Mouse (Mus musculus) macrophage (primary cell): ENCODE data around the gene Fam196a. TPM values are rescaled to one million over a fixed set of nuclear protein-coding genes. Genes with fewer than 3 reads are reported as not detected.

Experiments used
- H3K27ac ChIP-seq: fragments of 350-480 bp; formaldehyde crosslinking; 2 replicates; pipeline ENCODE4 v1.9.0; 2021
- H3K36me3 ChIP-seq: fragments of 350-480 bp; formaldehyde crosslinking; 2 replicates; pipeline ENCODE4 v1.9.0; 2021; ENCODE audit errors: inconsistent target
- H3K4me3 ChIP-seq: fragments of 350-480 bp; formaldehyde crosslinking; 2 replicates; pipeline ENCODE4 v1.9.0; 2021; ENCODE audit errors: inconsistent target
- H3K79me2 ChIP-seq: fragments of 350-480 bp; formaldehyde crosslinking; 2 replicates; pipeline ENCODE4 v1.9.0; 2021; ENCODE audit errors: inconsistent target
- WGBS: methylation state at CpG from one replicate; pipeline ENCODE4 v1.1.7; 2026; ENCODE audit warnings: inconsistent platforms; ENCODE audit not compliant: missing documents; 5-methylcytosine and 5-hydroxymethylcytosine counted together
- polyA plus RNA-seq: library from polyadenylated mRNA; stranded (reverse); fragments of 250-400 nt; gene quantifications from 3 replicates; pipeline ENCODE4 v1.2.4, GENCODE M21; 2018; ENCODE audit warnings: inconsistent platforms

The Fam196a gene
- polyA plus RNA-seq, 1 experiment from 2014 or later: not detected

- 86% methylated on average over 6 of the region's 6 CpGs for WGBS
- Histone ChIP-seq H3K4me3 (no peak overlapping the region), H3K27ac (no peak overlapping the region), H3K79me2 (no peaks in the 10 kb centered on the region), H3K36me3 (no peaks in the 10 kb centered on the region)
These were observed 54.7 kb downstream of the Fam196a start for GRCm38 (mm10) chr7:134883516-134883915.

GRCm38 (mm10) chr7:134880431-134880830 is 57.8 kb downstream of the Fam196a start:
- Histone ChIP-seq H3K4me3 (no peak overlapping the region), H3K27ac (no peak overlapping the region), H3K79me2 (no peaks in the 10 kb centered on the region), H3K36me3 (peaks cover under 1% of the 10 kb centered on the region; the same call in 1 of the 2 replicates)
- 94% methylated on average over 6 of the region's 6 CpGs for WGBS

GRCm38 (mm10) chr7:134878985-134879384 is 59.2 kb downstream of the Fam196a start:
- 99% methylated on average over 6 of the region's 6 CpGs for WGBS
- Histone ChIP-seq H3K4me3 (no peak overlapping the region), H3K36me3 (peaks cover 6% of the 10 kb centered on the region; the same call in 1 of the 2 replicates), H3K27ac (no peak overlapping the region), H3K79me2 (no peaks in the 10 kb centered on the region)

- no peak overlapping the region for H3K4me3 ChIP-seq
- 96% methylated on average over 7 of the region's 7 CpGs for WGBS
- H3K36me3 ChIP-seq: peaks cover 6% of the 10 kb centered on the region; the same call in 1 of the 2 replicates
- no peak overlapping the region for H3K27ac ChIP-seq
- no peaks in the 10 kb centered on the region for H3K79me2 ChIP-seq
These were observed 65.2 kb downstream of the Fam196a start for GRCm38 (mm10) chr7:134872981-134873380.

GRCm38 (mm10) chr7:134872511-134872910 is 65.7 kb downstream of the Fam196a start:
- Histone ChIP-seq H3K27ac (no peak overlapping the region), H3K79me2 (no peaks in the 10 kb centered on the region), H3K36me3 (peaks cover 6% of the 10 kb centered on the region; the same call in 1 of the 2 replicates), H3K4me3 (no peak overlapping the region)
- 95% methylated on average over 3 of the region's 3 CpGs for WGBS

GRCm38 (mm10) chr7:134864175-134864574 is 74.1 kb downstream of the Fam196a start:
- Histone ChIP-seq H3K79me2 (no peaks in the 10 kb centered on the region), H3K27ac (no peak overlapping the region), H3K36me3 (no peaks in the 10 kb centered on the region), H3K4me3 (no peak overlapping the region)
- 95% methylated on average over 2 of the region's 2 CpGs for WGBS

GRCm38 (mm10) chr7:134862000-134862399 is 76.2 kb downstream of the Fam196a start:
- H3K27ac ChIP-seq: no peak overlapping the region
- H3K36me3 ChIP-seq: no peaks in the 10 kb centered on the region
- WGBS: 96% methylated on average over 6 of the region's 6 CpGs
- no peaks in the 10 kb centered on the region for H3K79me2 ChIP-seq
- no peak overlapping the region for H3K4me3 ChIP-seq

GRCm38 (mm10) chr7:134842751-134843150 is 95.5 kb downstream of the Fam196a start:
- H3K79me2 ChIP-seq: no peaks in the 10 kb centered on the region
- WGBS: 96% methylated on average over 4 of the region's 4 CpGs
- H3K36me3 ChIP-seq: no peaks in the 10 kb centered on the region

GRCm38 (mm10) chr7:134840066-134840465 is 98.2 kb downstream of the Fam196a start:
- Histone ChIP-seq H3K36me3 (no peaks in the 10 kb centered on the region), H3K27ac (no peak overlapping the region), H3K4me3 (no peak overlapping the region), H3K79me2 (no peaks in the 10 kb centered on the region)
- 94% methylated on average over 2 of the region's 2 CpGs for whole genome bisulfite sequencing

More at GRCm38 (mm10) chr7:134842751-134843150, 95.5 kb downstream of the Fam196a start:
- Histone ChIP-seq H3K27ac (no peak overlapping the region), H3K4me3 (no peak overlapping the region)
